Mouse (Mus musculus): Measurements from ENCODE around the gene Vasp. TPM values are rescaled to one million over a fixed set of nuclear protein-coding genes. Genes with fewer than 3 reads are reported as not detected.

The Vasp gene
- total and polyA plus RNA-seq, 3 experiments, result 130 to 185 TPM; not detected in 1

DNA sequence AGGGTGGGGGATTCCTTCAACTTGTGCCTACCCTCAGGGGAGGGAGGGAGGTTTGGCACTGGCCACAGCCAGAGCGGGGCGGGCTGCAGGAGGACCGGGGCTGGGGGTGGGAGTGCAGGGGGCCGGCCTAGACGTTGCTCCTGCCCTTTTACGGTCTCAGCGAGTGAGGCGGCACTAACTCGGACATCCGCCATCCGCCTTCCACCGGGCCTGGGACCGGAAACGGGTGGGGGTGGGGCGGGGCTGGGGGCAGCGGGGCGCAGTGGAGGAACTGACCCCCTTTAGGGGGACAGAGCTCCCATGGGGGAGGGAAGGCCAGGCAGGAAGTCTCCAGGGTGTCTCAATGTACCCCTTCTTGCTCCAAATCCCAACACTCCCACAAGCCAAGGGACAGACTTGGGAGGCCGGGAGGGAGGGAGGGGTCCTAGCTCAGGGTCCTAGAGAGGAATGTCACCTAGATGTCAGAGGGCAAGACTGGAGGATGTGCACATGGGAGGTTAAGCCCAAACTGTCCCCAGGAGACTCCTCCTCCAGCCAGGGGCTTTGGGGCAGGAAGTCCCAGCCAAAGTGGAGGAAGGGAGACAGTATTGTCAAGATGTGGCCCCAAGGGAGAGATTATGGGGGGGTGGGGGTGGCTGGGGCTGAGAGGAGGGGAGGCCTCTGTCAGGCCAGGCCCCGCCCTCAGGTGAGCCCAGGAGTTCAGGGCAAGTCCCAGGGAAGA is 1.7 kb downstream of the Vasp start:
- DNase-seq (ENCODE audit: low read depth, low spot score), result peak; percentile 63
- Histone ChIP-seq H3K9ac (ENCODE audit: control insufficient read depth, low read depth, low read length, poor library complexity, severe bottlenecking) (peak overlapping the region; percentile 89), H3K27ac (ENCODE audit: control insufficient read depth, low read depth, low read length) (peak overlapping the region; percentile 79), H3K4me1 (ENCODE audit: control insufficient read depth in 1 of 2, insufficient read depth in 2 of 2, low read length in 2 of 2) (peaks cover 3 to 34% of the 10 kb centered on the region in 2 experiments; a peak in 3 of 4 replicates), H3K79me2 (ENCODE audit: control insufficient read depth, insufficient read depth, low read length, poor library complexity) (peaks cover 44% of the 10 kb centered on the region), H3K36me3 (ENCODE audit: control insufficient read depth in 1 of 2, insufficient read depth in 2 of 2, low read length in 2 of 2) (peaks cover 0 to 21% of the 10 kb centered on the region in 2 experiments; a peak in 2 of 4 replicates), H3K27me3 (ENCODE audit: control insufficient read depth in 1 of 2, insufficient read depth in 2 of 2, low read length in 2 of 2) (no peaks in the 10 kb centered on the region), H3K4me3 (ENCODE audit: control insufficient read depth in 1 of 2, insufficient read depth in 1 of 2, low read depth in 2 of 2, low read length in 2 of 2) (peak overlapping the region; percentile 94 to 96), H3K9me3 (replicated peaks; ENCODE audit: insufficient read depth, low read length) (no peaks in the 10 kb centered on the region)
- TF ChIP-seq MXI1 (IDR thresholded peaks at IDR 0.05; ENCODE audit: low read depth, low read length) (0 out of 2 replicates have a peak, but pooled peaks have one; percentile 15), TBP (IDR thresholded peaks at IDR 0.05; ENCODE audit: low read depth, low read length) (no peak), BHLHE40 (IDR thresholded peaks at IDR 0.05; ENCODE audit: borderline replicate concordance, low read depth, low read length) (no peak), CHD1 (IDR thresholded peaks at IDR 0.05; ENCODE audit: low read depth, low read length) (peak; percentile 46; the same call in 1 of the 2 replicates), EP300 (IDR thresholded peaks at IDR 0.05; ENCODE audit: low read depth in 1 of 2, low read length in 2 of 2) (no peak), NELFE (IDR thresholded peaks at IDR 0.05; ENCODE audit: low read depth, low read length) (peak; percentile 32; the same call in 1 of the 2 replicates), RCOR1 (IDR thresholded peaks at IDR 0.05; ENCODE audit: low read depth, low read length) (no peak), E2F4 (IDR thresholded peaks at IDR 0.05; ENCODE audit: borderline replicate concordance, low read depth, low read length) (no peak), POLR2AphosphoS2 (IDR thresholded peaks at IDR 0.05; ENCODE audit: low read length) (no peak), CHD2 (IDR thresholded peaks at IDR 0.05; ENCODE audit: low read length) (no peak), KAT2A (conservative IDR thresholded peaks at IDR 0.05; ENCODE audit: low read depth, low read length) (no peak), CTCF (IDR thresholded peaks at IDR 0.05 in 2 of 3, conservative IDR thresholded peaks at IDR 0.05 in 1 of 3; ENCODE audit: control insufficient read depth in 1 of 3, insufficient read depth in 1 of 3, low read depth in 2 of 3, low read length in 3 of 3, poor library complexity in 1 of 3, severe bottlenecking in 1 of 3) (no peak), TAL1 (IDR thresholded peaks at IDR 0.05; ENCODE audit: low read length) (no peak), TCF12 (IDR thresholded peaks at IDR 0.05; ENCODE audit: low read depth, low read length) (no peak), MYB (IDR thresholded peaks at IDR 0.05; ENCODE audit: low read depth, low read length) (no peak), HCFC1 (IDR thresholded peaks at IDR 0.05; ENCODE audit: low read depth, low read length) (0 out of 2 replicates have a peak, but pooled peaks have one; percentile 21), POLR2AphosphoS5 (IDR thresholded peaks at IDR 0.05; ENCODE audit: borderline replicate concordance, low read depth, low read length) (no peak), MAZ (IDR thresholded peaks at IDR 0.05; ENCODE audit: low read depth, low read length) (peak; percentile 39; the same call in 1 of the 2 replicates), MYC (IDR thresholded peaks at IDR 0.05; ENCODE audit: low read depth, low read length) (no peak), USF2 (IDR thresholded peaks at IDR 0.05; ENCODE audit: borderline replicate concordance in 1 of 2, insufficient read depth in 1 of 2, low read depth in 1 of 2, low read length in 2 of 2) (no peak), ETS1 (IDR thresholded peaks at IDR 0.05; ENCODE audit: low read depth, low read length) (0 out of 2 replicates have a peak, but pooled peaks have one; percentile 5), SIN3A (IDR thresholded peaks at IDR 0.05; ENCODE audit: low read length) (no peak), JUND (IDR thresholded peaks at IDR 0.05; ENCODE audit: low read depth, low read length) (no peak), ELF1 (IDR thresholded peaks at IDR 0.05; ENCODE audit: low read depth, low read length) (0 out of 2 replicates have a peak, but pooled peaks have one; percentile 10), ZC3H11A (IDR thresholded peaks at IDR 0.05; ENCODE audit: low read depth, low read length) (no peak), GABPA (IDR thresholded peaks at IDR 0.05; ENCODE audit: low read depth, low read length) (no peak)
